Mouse (Mus musculus) ES-E14 (cell line): ENCODE measurements at regions not wholly inside any gene's neighbourhood (a gene's known extent, or its start where the extent isn't known, plus 50 kb on each side); places are given as distances from the start of the nearest gene placed in this dataset.

Experiments
- MAFK ChIP-seq: IDR thresholded peaks from 2 replicates; pipeline ENCODE4 v1.6.1; 2014; ENCODE audit warnings: mild to moderate bottlenecking, low read depth, low read length, inconsistent platforms; ENCODE audit not compliant: insufficient read depth
- ZNF384 ChIP-seq: IDR thresholded peaks from 2 replicates; pipeline ENCODE4 v1.6.1; 2012; ENCODE audit warnings: low read depth, low read length, inconsistent platforms

DNA sequence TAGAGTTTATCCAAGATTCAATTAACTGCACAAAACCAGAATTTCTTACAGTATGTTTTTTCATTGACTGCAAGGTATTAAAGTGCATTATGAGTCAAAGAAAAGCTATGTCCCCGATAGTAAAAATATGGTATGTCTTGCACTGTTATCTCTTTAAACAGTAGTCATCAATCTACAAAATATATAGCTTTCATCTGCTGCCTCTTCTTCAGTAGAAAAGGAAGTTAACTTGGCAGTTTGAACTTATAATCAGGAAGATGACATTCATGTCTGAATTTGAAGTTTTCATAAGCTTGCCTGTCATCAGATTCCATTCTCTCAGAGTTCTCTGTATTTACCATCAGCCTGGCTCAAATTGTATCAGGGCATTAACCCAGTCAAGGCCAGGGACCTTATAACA lies 122.7 kb upstream of the Fmo9 start:
- no peak for TF ChIP-seq ZNF384
- no peak for TF ChIP-seq MAFK
